Comparison of ENCODE assay signal across 11 mouse cellular contexts in genomic region chr14:77574436-77574835, GRCm38 (mm10).
A peak's percentile ranks its signal among the peaks of the same experiment; 100 is the strongest.
DNase-seq lines count a peak whose midpoint lies in the region; ATAC-seq lines count a peak whose summit lies in the region.
"Had no signal": no experiment of that assay in that cellular context is flagged by ENCODE, and none has a peak within 500 bp of the region (broad histone marks: within the 10 kb centered on the region; RNA-seq: fewer than 3 reads in every experiment).

No protein-coding gene starts in this region.

- H3K9me3 ChIP-seq in intestine, embryonic 15.5 days = no peaks in the 10 kb centered on the region
- no peaks in the 10 kb centered on the region for H3K9me3 ChIP-seq in intestine, embryonic 16.5 days (ENCODE audit: control insufficient read depth, low read length)
- H3K9me3 ChIP-seq in embryonic facial prominence, embryonic 11.5 days (replicated peaks; ENCODE audit: control insufficient read depth, low read length) = no peaks in the 10 kb centered on the region
- H3K9me3 ChIP-seq in midbrain, embryonic 13.5 days = no peaks in the 10 kb centered on the region
- H3K9me3 ChIP-seq: neural tube, embryonic 12.5 days had no signal

- 19% methylated on average over 3 of the region's 3 CpGs for WGBS in intestine, embryonic 15.5 days
- 23% methylated on average over 3 of the region's 3 CpGs for WGBS in intestine, embryonic 16.5 days
- 20% methylated on average over 3 of the region's 3 CpGs for WGBS in embryonic facial prominence, embryonic 11.5 days
- 22% methylated on average over 3 of the region's 3 CpGs for WGBS in midbrain, embryonic 13.5 days

- no peaks in the 10 kb centered on the region for H3K36me3 ChIP-seq in intestine, embryonic 15.5 days
- no peaks in the 10 kb centered on the region for H3K36me3 ChIP-seq in intestine, embryonic 16.5 days (ENCODE audit: control insufficient read depth, insufficient read depth, low read length)
- H3K36me3 ChIP-seq in embryonic facial prominence, embryonic 11.5 days (replicated peaks; ENCODE audit: control insufficient read depth, insufficient read depth, low read depth, low read length) = no peaks in the 10 kb centered on the region
- H3K36me3 ChIP-seq in midbrain, embryonic 13.5 days = no peaks in the 10 kb centered on the region
- H3K36me3 ChIP-seq: neural tube, embryonic 12.5 days had no signal

- H3K4me3 ChIP-seq in intestine, embryonic 15.5 days (replicated peaks) = no peak overlapping the region
- H3K4me3 ChIP-seq in intestine, embryonic 16.5 days (ENCODE audit: low read length) = no peak overlapping the region
- no peak overlapping the region for H3K4me3 ChIP-seq in embryonic facial prominence, embryonic 11.5 days (ENCODE audit: low read depth, low read length)
- no peak overlapping the region for H3K4me3 ChIP-seq in midbrain, embryonic 13.5 days (replicated peaks)
- H3K4me3 ChIP-seq: neural tube, embryonic 12.5 days had no signal

- H3K27ac ChIP-seq in intestine, embryonic 15.5 days = no peak overlapping the region
- no peak overlapping the region for H3K27ac ChIP-seq in intestine, embryonic 16.5 days (ENCODE audit: low read length)
- H3K27ac ChIP-seq in embryonic facial prominence, embryonic 11.5 days (replicated peaks; ENCODE audit: low read depth, low read length) = no peak overlapping the region; the same call in 1 of the 2 replicates
- H3K27ac ChIP-seq in midbrain, embryonic 13.5 days = peak overlapping the region; percentile 74
- H3K27ac ChIP-seq: neural tube, embryonic 12.5 days had no signal

- H3K27me3 ChIP-seq in intestine, embryonic 15.5 days (replicated peaks) = no peaks in the 10 kb centered on the region
- no peaks in the 10 kb centered on the region for H3K27me3 ChIP-seq in intestine, embryonic 16.5 days (replicated peaks; ENCODE audit: control insufficient read depth, insufficient read depth, low read length)
- H3K27me3 ChIP-seq in embryonic facial prominence, embryonic 11.5 days (ENCODE audit: control insufficient read depth, insufficient read depth, low read length) = no peaks in the 10 kb centered on the region
- no peaks in the 10 kb centered on the region for H3K27me3 ChIP-seq in midbrain, embryonic 13.5 days
- H3K27me3 ChIP-seq: neural tube, embryonic 12.5 days had no signal

- peak; percentile 43; the same call in 1 of the 2 replicates for ATAC-seq in intestine, embryonic 15.5 days
- ATAC-seq in intestine, embryonic 16.5 days = no peak
- 0 out of 2 replicates have a peak, but pooled peaks have one; percentile 70 for ATAC-seq in embryonic facial prominence, embryonic 11.5 days (replicated peaks; ENCODE audit: insufficient number of reproducible peaks, low FRiP score, low TSS enrichment, low read depth)
- peak; percentile 24; the same call in 1 of the 2 replicates for ATAC-seq in midbrain, embryonic 13.5 days
- no peak for ATAC-seq in megakaryocyte-erythroid progenitor cell, adult 5-6 weeks (replicated peaks; ENCODE audit: low FRiP score, low TSS enrichment, poor library complexity, severe bottlenecking)

- H3K4me1 ChIP-seq in intestine, embryonic 15.5 days (replicated peaks) = no peaks in the 10 kb centered on the region
- H3K4me1 ChIP-seq in intestine, embryonic 16.5 days (ENCODE audit: control insufficient read depth, insufficient read depth, low read length) = no peaks in the 10 kb centered on the region
- no peaks in the 10 kb centered on the region for H3K4me1 ChIP-seq in embryonic facial prominence, embryonic 11.5 days (ENCODE audit: control insufficient read depth, insufficient read depth, low read length)
- H3K4me1 ChIP-seq in midbrain, embryonic 13.5 days (replicated peaks) = peaks cover 24% of the 10 kb centered on the region
- H3K4me1 ChIP-seq: neural tube, embryonic 12.5 days had no signal

- H3K4me2 ChIP-seq in intestine, embryonic 15.5 days (replicated peaks) = no peak overlapping the region
- H3K4me2 ChIP-seq in intestine, embryonic 16.5 days (ENCODE audit: low read depth, low read length) = no peak overlapping the region
- H3K4me2 ChIP-seq in embryonic facial prominence, embryonic 11.5 days (ENCODE audit: low read depth, low read length) = no peak overlapping the region
- no peak overlapping the region for H3K4me2 ChIP-seq in midbrain, embryonic 13.5 days (replicated peaks)
- H3K4me2 ChIP-seq: neural tube, embryonic 12.5 days had no signal

- DNase-seq in adipocyte (ENCODE audit: low spot score) = peak; percentile 41
- DNase-seq in embryonic facial prominence, embryonic 11.5 days (ENCODE audit: low spot score) = peak; percentile 72
- DNase-seq in natural killer cell, adult 2 months (ENCODE audit: low spot score in 2 of 2) = no peak
- DNase-seq in lung, postnatal 25 days (ENCODE audit: low spot score) = no peak
- DNase-seq: cerebellum, adult 11-12 months; kidney, adult 18-20 months had no signal

- no peak overlapping the region for H3K9ac ChIP-seq in intestine, embryonic 15.5 days
- no peak overlapping the region for H3K9ac ChIP-seq in intestine, embryonic 16.5 days (ENCODE audit: low read depth, low read length)
- H3K9ac ChIP-seq in embryonic facial prominence, embryonic 11.5 days (replicated peaks; ENCODE audit: low read length) = no peak overlapping the region
- no peak overlapping the region for H3K9ac ChIP-seq in midbrain, embryonic 13.5 days (replicated peaks)
- H3K9ac ChIP-seq: neural tube, embryonic 12.5 days had no signal

Comparison
In these comparisons a context has a peak if more than half of its experiments do, and no peak if none do; other contexts are left out.
1. ATAC-seq: peak in intestine, embryonic 15.5 days (single experiment), embryonic facial prominence, embryonic 11.5 days (single experiment) and midbrain, embryonic 13.5 days (single experiment); none in intestine, embryonic 16.5 days (single experiment) and megakaryocyte-erythroid progenitor cell, adult 5-6 weeks (single experiment).
2. DNase-seq: peak in adipocyte (single experiment) and embryonic facial prominence, embryonic 11.5 days (single experiment); none in natural killer cell, adult 2 months (0 of 2) and lung, postnatal 25 days (single experiment).